Mouse (Mus musculus): ENCODE data around the gene Gm43720.

GRCm38 (mm10) chr5:138294158-138294557, 14.4 kb upstream of the Gm43720 start:
- TF ChIP-seq CTCF (IDR thresholded peaks at IDR 0.05; ENCODE audit: borderline replicate concordance, control insufficient read depth, extremely low read depth, insufficient read depth, low read length, poor library complexity) (no peak), POLR2A (IDR thresholded peaks at IDR 0.05; ENCODE audit: control insufficient read depth, extremely low read depth, insufficient read depth, low read length, poor library complexity) (no peak)
